21 mouse cellular contexts compared by ENCODE assay signal in genomic region chr4:74588761-74589160, GRCm38 (mm10).
DNase-seq lines count a peak whose midpoint lies in the region; ATAC-seq and TF ChIP-seq lines count a peak whose summit lies in the region.
"Had no signal": no experiment of that assay in that cellular context is flagged by ENCODE, and none has a peak within 500 bp of the region (broad histone marks: within the 10 kb centered on the region; RNA-seq: fewer than 3 reads in every experiment).

No protein-coding gene starts in this region.

- no peak for TF ChIP-seq CTCF in heart, adult 2 months (IDR thresholded peaks at IDR 0.05)

- no peak overlapping the region for H3K9ac ChIP-seq in heart, adult 2 months (ENCODE audit: low read depth, low read length)
- H3K9ac ChIP-seq in heart, embryonic 11.5 days (ENCODE audit: low read depth, low read length), result no peak overlapping the region
- no peak overlapping the region for H3K9ac ChIP-seq in heart, embryonic 14.5 days (ENCODE audit: low read length)
- H3K9ac ChIP-seq: embryonic facial prominence, embryonic 12.5 days; forebrain, embryonic 15.5 days; hindbrain, embryonic 14.5 days had no signal

- ATAC-seq in heart, embryonic 11.5 days (replicated peaks; ENCODE audit: insufficient number of reproducible peaks, low FRiP score, low TSS enrichment), result no peak
- ATAC-seq in heart, embryonic 14.5 days (ENCODE audit: insufficient number of reproducible peaks, insufficient read depth, low FRiP score, low read depth), result no peak; the same call in 1 of the 2 replicates
- ATAC-seq: activated CD4-positive, CD25-positive, alpha-beta regulatory T cell, adult 4 months; forebrain, embryonic 15.5 days; intestine, embryonic 16.5 days; Patski had no signal

- H3K36me3 ChIP-seq in heart, adult 2 months (ENCODE audit: control insufficient read depth, insufficient read depth, low read length), result no peaks in the 10 kb centered on the region; the same call in 1 of the 2 replicates
- no peaks in the 10 kb centered on the region for H3K36me3 ChIP-seq in heart, embryonic 11.5 days (ENCODE audit: control insufficient read depth, insufficient read depth, low read length)
- no peaks in the 10 kb centered on the region for H3K36me3 ChIP-seq in heart, embryonic 14.5 days (ENCODE audit: control insufficient read depth, insufficient read depth, low read length)
- H3K36me3 ChIP-seq: embryonic facial prominence, embryonic 12.5 days; forebrain, embryonic 15.5 days; hindbrain, embryonic 10.5 days had no signal

- H3K9me3 ChIP-seq in heart, embryonic 11.5 days (replicated peaks; ENCODE audit: control insufficient read depth, low read length), result no peaks in the 10 kb centered on the region
- no peaks in the 10 kb centered on the region for H3K9me3 ChIP-seq in heart, embryonic 14.5 days (ENCODE audit: control insufficient read depth, low read length)
- H3K9me3 ChIP-seq: embryonic facial prominence, embryonic 12.5 days; forebrain, embryonic 15.5 days; hindbrain, embryonic 10.5 days had no signal

- TF ChIP-seq POLR2A in heart, adult 2 months (IDR thresholded peaks at IDR 0.05; ENCODE audit: insufficient read depth, low read depth, low read length), result no peak

- H3K79me2 ChIP-seq in heart, adult 2 months (replicated peaks; ENCODE audit: control insufficient read depth, insufficient read depth, low read length), result no peaks in the 10 kb centered on the region

- DNase-seq in heart, adult 2 months, result peak in 1 of 2 experiments; percentile 10
- DNase-seq in heart, postnatal 10 days, result peak; percentile 56 to 70
- DNase-seq in gastrocnemius, postnatal 36 days, result no peak
- DNase-seq in kidney, postnatal 25 days, result no peak
- no peak for DNase-seq in frontal cortex, postnatal 36 days (ENCODE audit: low spot score in 2 of 2)
- DNase-seq: adrenal gland, postnatal 14 days; cerebellum, adult 11-12 months; cerebellum, adult 9-10 months; cerebellum, postnatal 25 days; gastrocnemius, postnatal 10 days; kidney, adult 8-10 months had no signal

- peak overlapping the region; percentile 20 for H3K27ac ChIP-seq in heart, adult 2 months
- H3K27ac ChIP-seq in heart, embryonic 11.5 days (ENCODE audit: low read depth, low read length), result no peak overlapping the region
- H3K27ac ChIP-seq in heart, embryonic 14.5 days (replicated peaks in 1 of 2; ENCODE audit: control insufficient read depth in 1 of 2, insufficient read depth in 1 of 2, low read depth in 2 of 2, low read length in 2 of 2), result peak overlapping the region; percentile 52 to 62; a peak in 3 of 4 replicates
- H3K27ac ChIP-seq: embryonic facial prominence, embryonic 12.5 days; forebrain, embryonic 15.5 days; hindbrain, embryonic 10.5 days; hindbrain, embryonic 14.5 days had no signal

- no peak overlapping the region for H3K4me3 ChIP-seq in heart, adult 2 months
- H3K4me3 ChIP-seq in heart, embryonic 11.5 days (ENCODE audit: low read depth, low read length), result no peak overlapping the region
- no peak overlapping the region for H3K4me3 ChIP-seq in heart, embryonic 14.5 days (ENCODE audit: control insufficient read depth in 1 of 2, insufficient read depth in 1 of 2, low read depth in 1 of 2, low read length in 2 of 2)
- H3K4me3 ChIP-seq: embryonic facial prominence, embryonic 12.5 days; forebrain, embryonic 15.5 days; hindbrain, embryonic 10.5 days had no signal

- peaks cover 2% of the 10 kb centered on the region; the same call in 1 of the 2 replicates for H3K4me1 ChIP-seq in heart, adult 2 months (ENCODE audit: control insufficient read depth, insufficient read depth, low read length)
- H3K4me1 ChIP-seq in heart, embryonic 11.5 days (ENCODE audit: control insufficient read depth, insufficient read depth, low read length), result no peaks in the 10 kb centered on the region
- H3K4me1 ChIP-seq in heart, embryonic 14.5 days (ENCODE audit: control insufficient read depth in 2 of 2, insufficient read depth in 2 of 2, low read length in 2 of 2), result no peaks in the 10 kb centered on the region; a peak in 1 of 4 replicates
- H3K4me1 ChIP-seq: embryonic facial prominence, embryonic 12.5 days; hindbrain, embryonic 10.5 days had no signal

- TF ChIP-seq EP300 in heart, adult 2 months (IDR thresholded peaks at IDR 0.05; ENCODE audit: insufficient read depth, low read depth, low read length), result no peak

- intact Hi-C loops in heart, adult 2 months (cut with DNase I), result no loop called here
- intact Hi-C loops in heart, postnatal 10 days (cut with DNase I), result no loop called here
- intact Hi-C loops in gastrocnemius, postnatal 36 days (cut with DNase I), result no loop called here

- no peak overlapping the region for H3K4me2 ChIP-seq in heart, embryonic 11.5 days
- no peak overlapping the region for H3K4me2 ChIP-seq in heart, embryonic 14.5 days (ENCODE audit: low read length)
- H3K4me2 ChIP-seq: embryonic facial prominence, embryonic 12.5 days; forebrain, embryonic 15.5 days; hindbrain, embryonic 14.5 days had no signal

- no peaks in the 10 kb centered on the region for H3K27me3 ChIP-seq in heart, adult 2 months (ENCODE audit: control insufficient read depth, insufficient read depth, low read length)
- no peaks in the 10 kb centered on the region for H3K27me3 ChIP-seq in heart, embryonic 11.5 days (ENCODE audit: control insufficient read depth, insufficient read depth, low read length)
- no peaks in the 10 kb centered on the region for H3K27me3 ChIP-seq in heart, embryonic 14.5 days (ENCODE audit: control insufficient read depth, insufficient read depth, low read length)
- H3K27me3 ChIP-seq: CH12.LX; embryonic facial prominence, embryonic 12.5 days; forebrain, embryonic 15.5 days; Patski had no signal

Comparison
In these comparisons a context has a peak if more than half of its experiments do, and no peak if none do; other contexts are left out.
1. DNase-seq: peak in heart, postnatal 10 days (2 of 2); none in gastrocnemius, postnatal 36 days (0 of 2), kidney, postnatal 25 days (0 of 2) and frontal cortex, postnatal 36 days (0 of 2).